Mouse (Mus musculus) spleen, adult 2 months (tissue): Measurements from ENCODE around the gene Zdhhc17. TPM values are rescaled to one million over a fixed set of nuclear protein-coding genes. Genes with fewer than 3 reads are reported as not detected.
A peak's percentile ranks its signal among the peaks of the same experiment; 100 is the strongest.

Experiments
- DNase-seq, 2 experiments: peaks; one replicate each; pipeline versions ENCODE4 v3.0.0 to v3.0.0-alpha.2; 2012 to 2021; ENCODE audit warnings: low spot score in 2 of 2, low read depth in 1 of 2
- H3K27ac ChIP-seq: fragments of 200-500 bp; 2 replicates; pipeline ENCODE4 v1.5.1; 2012; ENCODE audit warnings: low read length, inconsistent platforms; ENCODE audit not compliant: insufficient read depth
- H3K27me3 ChIP-seq: fragments of 200-500 bp; 2 replicates; pipeline ENCODE4 v1.6.1; 2012; ENCODE audit warnings: mild to moderate bottlenecking, moderate library complexity, low read length, inconsistent platforms; ENCODE audit not compliant: control insufficient read depth, insufficient read depth
- H3K36me3 ChIP-seq: fragments of 200-500 bp; 2 replicates; pipeline ENCODE4 v1.6.1; 2012; ENCODE audit warnings: mild to moderate bottlenecking, low read length, inconsistent platforms; ENCODE audit not compliant: control insufficient read depth, insufficient read depth
- H3K4me1 ChIP-seq: fragments of 200-500 bp; 2 replicates; pipeline ENCODE4 v1.6.1; 2011; ENCODE audit warnings: inconsistent platforms; ENCODE audit not compliant: control insufficient read depth, insufficient read depth, insufficient read length
- H3K4me3 ChIP-seq: fragments of 200-500 bp; 2 replicates; pipeline ENCODE4 v1.5.1; 2011; ENCODE audit warnings: mild to moderate bottlenecking, inconsistent platforms; ENCODE audit not compliant: insufficient read depth, insufficient read length; ENCODE audit errors: extremely low read depth
- CTCF ChIP-seq: fragments of 200-500 bp; IDR thresholded peaks from 2 replicates; pipeline ENCODE4 v1.5.1; 2011; ENCODE audit warnings: mild to moderate bottlenecking, inconsistent platforms; ENCODE audit not compliant: insufficient read depth, insufficient read length, insufficient replicate concordance; ENCODE audit errors: extremely low read depth
- POLR2A ChIP-seq: fragments of 200-500 bp; IDR thresholded peaks from 2 replicates; pipeline ENCODE4 v1.6.1; 2011; ENCODE audit warnings: low read depth, low read length, inconsistent platforms
- WGBS: fragments of 180-500 bp; shearing (Covaris S2); methylation state at CpG from one replicate; pipeline ENCODE4 v1.1.7; 2018; 5-methylcytosine and 5-hydroxymethylcytosine counted together
- polyA plus RNA-seq: library from polyadenylated mRNA; depleted of rRNA; stranded (reverse); fragments of >200 nt; gene quantifications from 2 replicates; pipeline ENCODE4 v1.2.3, GENCODE M21; 2012; rRNA removed

The Zdhhc17 gene
- polyA plus RNA-seq, result 16.9 and 18.0 TPM in 2 replicates

- TF ChIP-seq CTCF (no peak), POLR2A (peak; percentile 96)
- Histone ChIP-seq H3K27me3 (peaks cover 1% of the 10 kb centered on the region; the same call in 1 of the 2 replicates), H3K4me3 (peak within 1 kb of the TSS; percentile 100), H3K36me3 (no peaks in the 10 kb centered on the region), H3K27ac (peak within 1 kb of the TSS; percentile 100), H3K4me1 (peaks cover 2% of the 10 kb centered on the region; the same call in 1 of the 2 replicates)
- DNase-seq, result peak; percentile 78 to 85
- WGBS, result under 1% methylated on average over 97 of the region's 112 CpGs
Measured at GRCm38 (mm10) chr10:111009641-111010479, at the start of gene Zdhhc17. Gene Zdhhc17 (minus strand): TSS chr10:111010140.

GRCm38 (mm10) chr10:111055770-111056169 lies 45.8 kb upstream of the Zdhhc17 start:
- WGBS, result 90% methylated on average over 4 of the region's 4 CpGs

GRCm38 (mm10) chr10:111051606-111052005 lies 41.7 kb upstream of the Zdhhc17 start:
- no peak for TF ChIP-seq POLR2A
- no peak for TF ChIP-seq CTCF
- 29% methylated on average over 3 of the region's 3 CpGs for WGBS

More at GRCm38 (mm10) chr10:111055770-111056169, 45.8 kb upstream of the Zdhhc17 start:
- no peak overlapping the region for H3K27ac ChIP-seq
- no peak overlapping the region for H3K4me3 ChIP-seq
- DNase-seq, result no peak
- H3K4me1 ChIP-seq, result peaks cover 8% of the 10 kb centered on the region; the same call in 1 of the 2 replicates
- H3K27me3 ChIP-seq, result no peaks in the 10 kb centered on the region
- H3K36me3 ChIP-seq, result no peaks in the 10 kb centered on the region
- TF ChIP-seq CTCF (no peak), POLR2A (no peak)

GRCm38 (mm10) chr10:111050511-111050910 lies 40.6 kb upstream of the Zdhhc17 start:
- Histone ChIP-seq H3K27me3 (no peaks in the 10 kb centered on the region), H3K27ac (no peak overlapping the region), H3K4me3 (no peak overlapping the region), H3K4me1 (peaks cover 12% of the 10 kb centered on the region; the same call in 1 of the 2 replicates), H3K36me3 (no peaks in the 10 kb centered on the region)
- WGBS, result 43% methylated on average over 4 of the region's 4 CpGs
- no peak for TF ChIP-seq POLR2A
- no peak for TF ChIP-seq CTCF
- no peak for DNase-seq

More at GRCm38 (mm10) chr10:111051606-111052005, 41.7 kb upstream of the Zdhhc17 start:
- DNase-seq, result peak; percentile 19 to 45
- Histone ChIP-seq H3K4me3 (no peak overlapping the region), H3K27ac (peak overlapping the region; percentile 82), H3K27me3 (no peaks in the 10 kb centered on the region), H3K36me3 (no peaks in the 10 kb centered on the region), H3K4me1 (peaks cover 12% of the 10 kb centered on the region; the same call in 1 of the 2 replicates)

GRCm38 (mm10) chr10:111050061-111050460 lies 40.1 kb upstream of the Zdhhc17 start:
- WGBS, result 55% methylated on average over 3 of the region's 3 CpGs
- Histone ChIP-seq H3K4me1 (peaks cover 12% of the 10 kb centered on the region; the same call in 1 of the 2 replicates), H3K4me3 (no peak overlapping the region), H3K27ac (0 out of 2 replicates have a peak overlapping the region, but pooled peaks have one; percentile 5), H3K27me3 (no peaks in the 10 kb centered on the region), H3K36me3 (no peaks in the 10 kb centered on the region)
- no peak for DNase-seq
- no peak for TF ChIP-seq CTCF
- no peak for TF ChIP-seq POLR2A

- H3K27ac ChIP-seq, result no peak overlapping the region
- TF ChIP-seq CTCF (no peak), POLR2A (no peak)
- H3K27me3 ChIP-seq, result no peaks in the 10 kb centered on the region
- no peak for DNase-seq
- WGBS, result 23% methylated on average over 7 of the region's 7 CpGs
- no peak overlapping the region for H3K4me3 ChIP-seq
- H3K4me1 ChIP-seq, result peaks cover 12% of the 10 kb centered on the region; the same call in 1 of the 2 replicates
- H3K36me3 ChIP-seq, result no peaks in the 10 kb centered on the region
Measured at GRCm38 (mm10) chr10:111047895-111048294, 38.0 kb upstream of the Zdhhc17 start.

GRCm38 (mm10) chr10:111040078-111040656 lies 30.2 kb upstream of the Zdhhc17 start:
- peaks cover 2% of the 10 kb centered on the region; the same call in 1 of the 2 replicates for H3K4me1 ChIP-seq
- no peaks in the 10 kb centered on the region for H3K27me3 ChIP-seq
- WGBS, result 69% methylated on average over 7 of the region's 7 CpGs
- no peak overlapping the region for H3K27ac ChIP-seq
- H3K36me3 ChIP-seq, result no peaks in the 10 kb centered on the region
- DNase-seq, result no peak
- no peak overlapping the region for H3K4me3 ChIP-seq
- TF ChIP-seq CTCF (no peak), POLR2A (no peak)
